Mouse (Mus musculus): ENCODE measurements around the gene Schip1.

GRCm38 (mm10) chr3:68562838-68563237 lies 498.2 kb downstream of the Schip1 start:
- TF ChIP-seq TAL1 (IDR thresholded peaks at IDR 0.05; ENCODE audit: low read length): no peak
- TF ChIP-seq GATA1 (IDR thresholded peaks at IDR 0.05; ENCODE audit: low read length): no peak
